Mouse (Mus musculus) liver, embryonic 14.5 days (tissue): ENCODE measurements at regions not wholly inside any gene's neighbourhood (a gene's known extent, or its start where the extent isn't known, plus 50 kb on each side); places are given as distances from the start of the nearest gene placed in this dataset.
A peak's percentile ranks its signal among the peaks of the same experiment; 100 is the strongest.

Experiments used
- ATAC-seq: fragments of 200-750 bp; cut with Nextera tagmentation; 2 replicates; pipeline ENCODE4 v1.8.0; 2017; ENCODE audit warnings: moderate number of reproducible peaks, mild to moderate bottlenecking, moderate library complexity; ENCODE audit not compliant: insufficient read depth
- DNase-seq, 3 experiments: peaks; one replicate each; pipeline ENCODE4 v3.0.0-alpha.2; 2012 to 2013; ENCODE audit warnings: low read depth in 3 of 3, low spot score in 3 of 3
- H3K27ac ChIP-seq: fragments of 300-500 bp; sonication (generic); 2 replicates; pipeline ENCODE4 v1.5.1; 2014; ENCODE audit warnings: moderate library complexity, mild to moderate bottlenecking, control low read depth, inconsistent platforms
- H3K27me3 ChIP-seq: fragments of 300-500 bp; sonication (generic); 2 replicates; pipeline ENCODE4 v1.6.1; 2014; ENCODE audit warnings: mild to moderate bottlenecking, low read length, moderate library complexity; ENCODE audit not compliant: control insufficient read depth, insufficient read depth
- H3K36me3 ChIP-seq: fragments of 300-500 bp; sonication (generic); replicated peaks from 2 replicates; pipeline ENCODE4 v1.6.1; 2014; ENCODE audit warnings: low read depth; ENCODE audit not compliant: control insufficient read depth, insufficient read depth
- H3K4me1 ChIP-seq, 2 experiments: fragments of 200-500 bp in 1 of 2; fragments of 300-500 bp in 1 of 2; sonication (generic) in 1 of 2; replicated peaks; 2 replicates each; pipeline ENCODE4 v1.6.1; 2012 to 2014; ENCODE audit warnings: antibody characterized with exemption in 1 of 2, inconsistent platforms in 1 of 2, low read length in 1 of 2; ENCODE audit not compliant: control insufficient read depth in 2 of 2, insufficient read depth in 2 of 2
- H3K4me2 ChIP-seq: fragments of 300-500 bp; sonication (generic); 2 replicates; pipeline ENCODE4 v1.6.1; 2014; ENCODE audit warnings: low read depth, mild to moderate bottlenecking, control low read depth, moderate library complexity
- H3K4me3 ChIP-seq, 2 experiments: fragments of 200-500 bp in 1 of 2; fragments of 300-500 bp in 1 of 2; sonication (generic) in 1 of 2; 2 replicates each; pipeline ENCODE4 v1.5.1; 2012 to 2014; ENCODE audit warnings: low read depth in 2 of 2, low read length in 2 of 2, mild to moderate bottlenecking in 2 of 2, control low read depth in 1 of 2, inconsistent platforms in 1 of 2, moderate library complexity in 1 of 2; ENCODE audit not compliant: insufficient read depth in 1 of 2
- H3K9ac ChIP-seq: fragments of 300-500 bp; sonication (generic); replicated peaks from 2 replicates; pipeline ENCODE4 v1.6.1; 2014; ENCODE audit warnings: mild to moderate bottlenecking, control low read depth, moderate library complexity
- H3K9me3 ChIP-seq: fragments of 300-500 bp; sonication (generic); 2 replicates; pipeline ENCODE4 v1.6.1; 2016; ENCODE audit warnings: low read length, mixed read lengths; ENCODE audit not compliant: control insufficient read depth
- CTCF ChIP-seq: IDR thresholded peaks from 2 replicates; pipeline ENCODE4 v1.5.1; 2016; ENCODE audit warnings: antibody characterized with exemption, low read depth, control low read depth
- EP300 ChIP-seq: IDR thresholded peaks from 2 replicates; pipeline ENCODE4 v1.6.1; 2016; ENCODE audit warnings: antibody characterized with exemption, low read depth
- WGBS: fragments of 180-500 bp; shearing (Covaris S2); extraction: QIAGEN DNeasy Blood & Tissue Kit; methylation state at CpG from one replicate; pipeline ENCODE4 v1.1.7; 2014; ENCODE audit not compliant: insufficient replicate concordance; 5-methylcytosine and 5-hydroxymethylcytosine counted together

DNA sequence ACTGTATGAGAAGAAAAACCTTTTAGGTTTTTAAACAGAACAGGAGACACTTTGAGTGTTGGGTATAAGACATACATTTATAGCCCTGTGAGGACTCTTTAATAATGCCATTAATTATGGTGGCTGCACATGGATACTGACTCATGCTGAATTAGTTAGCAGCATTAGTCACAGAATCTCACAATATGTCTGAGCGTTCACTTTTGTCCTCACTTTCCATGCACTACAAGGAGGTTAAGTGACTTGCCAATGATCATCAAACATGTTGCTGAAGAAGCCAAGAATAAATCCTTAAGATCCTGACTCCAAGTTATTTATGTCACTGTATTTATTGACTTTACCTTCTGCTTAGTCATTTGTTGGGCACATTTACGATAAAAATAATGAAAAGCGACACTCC, 105.6 kb upstream of the Atxn7l3b start:
- H3K4me3 ChIP-seq = no peak overlapping the region
- no peak overlapping the region for H3K27ac ChIP-seq
- H3K36me3 ChIP-seq = no peaks in the 10 kb centered on the region
- 45% methylated on average over 3 of the region's 3 CpGs for WGBS
- H3K9me3 ChIP-seq = no peaks in the 10 kb centered on the region
- DNase-seq (no peak), ATAC-seq (no peak)
- TF ChIP-seq EP300 (no peak), CTCF (no peak)
- H3K27me3 ChIP-seq = no peaks in the 10 kb centered on the region
- H3K4me2 ChIP-seq = no peak overlapping the region
- no peaks in the 10 kb centered on the region for H3K4me1 ChIP-seq
- H3K9ac ChIP-seq = no peak overlapping the region

DNA sequence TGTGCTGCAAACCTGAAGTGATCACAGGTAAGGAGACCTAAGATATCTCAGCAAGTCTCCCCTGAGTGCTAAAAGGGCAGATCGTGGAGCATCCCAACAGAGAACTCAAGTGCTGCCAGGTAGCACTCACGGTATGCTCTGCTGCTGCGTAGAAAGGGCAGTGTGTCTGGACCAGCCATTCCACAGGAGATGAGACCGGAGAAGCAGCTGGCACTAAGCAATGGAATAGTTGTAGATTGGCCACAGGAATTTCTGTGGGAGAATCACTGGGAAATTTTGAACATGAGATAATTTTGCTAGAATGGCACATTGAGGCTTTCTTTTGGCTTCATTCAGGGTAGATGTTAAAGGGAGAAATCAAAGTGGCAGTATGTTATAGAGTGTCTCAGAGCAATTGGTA, 104.1 kb upstream of the Atxn7l3b start:
- no peak for DNase-seq
- no peaks in the 10 kb centered on the region for H3K36me3 ChIP-seq
- no peaks in the 10 kb centered on the region for H3K9me3 ChIP-seq
- H3K27me3 ChIP-seq = no peaks in the 10 kb centered on the region
- H3K4me3 ChIP-seq = no peak overlapping the region
- 62% methylated on average over 4 of the region's 4 CpGs for WGBS
- no peaks in the 10 kb centered on the region for H3K4me1 ChIP-seq
- TF ChIP-seq EP300 (no peak), CTCF (no peak)
- H3K9ac ChIP-seq = no peak overlapping the region
- no peak overlapping the region for H3K27ac ChIP-seq
- no peak for ATAC-seq
- no peak overlapping the region for H3K4me2 ChIP-seq

DNA sequence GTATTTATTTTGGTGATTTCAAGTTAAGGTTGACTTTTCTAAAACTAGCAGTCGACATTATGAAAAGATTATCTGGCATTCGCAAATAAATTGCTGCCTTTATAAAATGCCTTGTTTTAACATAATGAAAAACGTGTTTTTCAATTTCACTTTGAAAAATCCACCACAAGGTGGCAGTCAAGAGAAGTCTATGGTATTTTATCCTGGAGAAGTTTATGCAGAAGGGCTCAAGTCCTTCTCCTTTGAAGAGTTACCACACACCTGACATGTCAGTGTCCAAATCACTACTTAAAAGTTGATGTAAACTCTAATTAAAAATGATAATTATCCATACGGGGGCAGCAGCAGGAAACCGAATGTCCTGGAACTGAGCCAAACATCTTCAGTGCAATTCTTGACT, 98.5 kb upstream of the Atxn7l3b start:
- TF ChIP-seq EP300 (no peak), CTCF (peak; percentile 12; the same call in 1 of the 2 replicates)
- no peaks in the 10 kb centered on the region for H3K36me3 ChIP-seq
- 10% methylated on average over 5 of the region's 5 CpGs for WGBS
- H3K27me3 ChIP-seq = no peaks in the 10 kb centered on the region
- DNase-seq (no peak), ATAC-seq (no peak)
- no peaks in the 10 kb centered on the region for H3K4me1 ChIP-seq
- no peak overlapping the region for H3K9ac ChIP-seq
- H3K4me3 ChIP-seq = no peak overlapping the region
- H3K9me3 ChIP-seq = no peaks in the 10 kb centered on the region
- no peak overlapping the region for H3K27ac ChIP-seq
- H3K4me2 ChIP-seq = no peak overlapping the region

DNA sequence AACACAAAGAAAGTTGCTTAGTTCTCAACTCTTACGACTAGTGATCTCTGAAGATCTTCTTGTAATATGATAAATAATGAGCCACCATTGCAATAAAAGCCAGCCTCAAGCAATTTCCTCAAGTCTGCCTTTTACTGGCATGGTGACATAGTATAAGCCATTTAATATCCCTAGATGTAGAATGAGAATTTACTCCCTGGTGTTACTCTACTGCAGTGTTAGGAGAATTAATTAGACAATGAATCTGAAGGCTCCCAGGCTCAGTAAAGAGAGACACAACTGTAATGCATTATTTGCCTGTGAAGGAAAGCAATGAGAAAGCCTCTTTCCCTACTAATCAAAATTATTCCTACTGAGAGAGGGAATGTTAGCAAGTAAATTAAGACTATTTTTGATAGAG, 95.8 kb upstream of the Atxn7l3b start:
- DNase-seq (no peak), ATAC-seq (no peak)
- Histone ChIP-seq H3K9ac (no peak overlapping the region), H3K4me1 (no peaks in the 10 kb centered on the region), H3K27ac (no peak overlapping the region), H3K4me3 (no peak overlapping the region), H3K4me2 (no peak overlapping the region), H3K36me3 (no peaks in the 10 kb centered on the region), H3K27me3 (no peaks in the 10 kb centered on the region), H3K9me3 (no peaks in the 10 kb centered on the region)
- no peak for TF ChIP-seq CTCF
- no peak for TF ChIP-seq EP300
- WGBS = 61% methylated on average over 1 of the region's 1 CpGs

DNA sequence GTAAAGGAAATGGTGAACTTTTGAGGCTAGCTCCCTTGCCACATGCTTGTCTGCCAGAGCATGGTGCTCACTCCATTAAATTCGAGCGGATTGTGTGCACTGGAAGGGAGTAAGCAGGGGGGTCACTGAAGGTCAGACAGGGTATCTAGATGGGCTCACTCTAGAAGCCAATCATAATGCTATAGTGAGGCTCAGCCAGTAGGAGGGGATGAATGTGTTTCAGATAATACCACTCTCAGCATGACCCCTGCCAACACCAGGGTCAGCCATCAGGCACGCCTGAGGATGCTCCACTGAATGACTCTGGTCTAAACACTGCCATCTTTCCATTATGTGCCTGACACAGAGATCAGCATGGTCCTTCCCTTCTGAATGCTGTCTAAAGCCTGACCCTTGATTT, 80.3 kb upstream of the Atxn7l3b start:
- DNase-seq (no peak), ATAC-seq (no peak)
- no peak overlapping the region for H3K9ac ChIP-seq
- no peak overlapping the region for H3K27ac ChIP-seq
- H3K4me3 ChIP-seq = no peak overlapping the region
- no peaks in the 10 kb centered on the region for H3K4me1 ChIP-seq
- TF ChIP-seq CTCF (no peak), EP300 (no peak)
- WGBS = 40% methylated on average over 3 of the region's 3 CpGs
- H3K4me2 ChIP-seq = no peak overlapping the region
- H3K36me3 ChIP-seq = no peaks in the 10 kb centered on the region
- H3K9me3 ChIP-seq = no peaks in the 10 kb centered on the region
- no peaks in the 10 kb centered on the region for H3K27me3 ChIP-seq
